Mouse (Mus musculus): ENCODE results near the gene Morc2b. TPM values are rescaled to one million over a fixed set of nuclear protein-coding genes. Genes with fewer than 3 reads are reported as not detected.

Gene Morc2b
- 3.5 TPM for polyA plus RNA-seq (2015; fragmentation: Illumina TruSeq; extraction: RNeasy Lipid Tissue Mini Kit (QIAGEN cat#74804); ENCODE audit: low read depth, low replicate concordance)

GRCm38 (mm10) chr17:33139261-33139820, at the start of gene Morc2b:
Morc2b (minus strand) TSS chr17:33139683.

GRCm38 (mm10) chr17:33168147-33168546, 28.7 kb upstream of the Morc2b start, which contains the start of gene Olfr55:
Olfr55 (plus strand) TSS chr17:33168447.

GRCm38 (mm10) chr17:33089220-33089949, 50.1 kb downstream of the Morc2b start, which contains the start of gene Zfp563:
Zfp563 (plus strand) TSS chr17:33089310.

GRCm38 (mm10) chr17:33067958-33068357, 71.5 kb downstream of the Morc2b start, which contains the start of gene 4921501E09Rik:
4921501E09Rik (minus strand) TSS chr17:33068058.

Other genes with a start within 250 kb of the Morc2b start
- 6.4 TPM for gene Zfp870, start 248.0 kb downstream of the Morc2b start, polyA plus RNA-seq (2015; fragmentation: Illumina TruSeq; extraction: RNeasy Lipid Tissue Mini Kit (QIAGEN cat#74804); ENCODE audit: low read depth, low replicate concordance)
- gene Cyp4f14, start 222.3 kb downstream of the Morc2b start, polyA plus RNA-seq (2015; fragmentation: Illumina TruSeq; extraction: RNeasy Lipid Tissue Mini Kit (QIAGEN cat#74804); ENCODE audit: low read depth, low replicate concordance): 9.5 TPM
- gene Cyp4f13, start 192.3 kb downstream of the Morc2b start, polyA plus RNA-seq (2015; fragmentation: Illumina TruSeq; extraction: RNeasy Lipid Tissue Mini Kit (QIAGEN cat#74804); ENCODE audit: low read depth, low replicate concordance): 16.6 TPM
- 5.9 TPM for gene Zfp472, start 173.9 kb downstream of the Morc2b start, polyA plus RNA-seq (2015; fragmentation: Illumina TruSeq; extraction: RNeasy Lipid Tissue Mini Kit (QIAGEN cat#74804); ENCODE audit: low read depth, low replicate concordance)
- 14.7 TPM for gene Zfp952, start 146.6 kb downstream of the Morc2b start, polyA plus RNA-seq (2015; fragmentation: Illumina TruSeq; extraction: RNeasy Lipid Tissue Mini Kit (QIAGEN cat#74804); ENCODE audit: low read depth, low replicate concordance)
- gene Zfp763, start 106.3 kb downstream of the Morc2b start, polyA plus RNA-seq (2015; fragmentation: Illumina TruSeq; extraction: RNeasy Lipid Tissue Mini Kit (QIAGEN cat#74804); ENCODE audit: low read depth, low replicate concordance): 16.7 TPM
- gene 4921501E09Rik, start 71.6 kb downstream of the Morc2b start, polyA plus RNA-seq (2015; fragmentation: Illumina TruSeq; extraction: RNeasy Lipid Tissue Mini Kit (QIAGEN cat#74804); ENCODE audit: low read depth, low replicate concordance): not detected
- gene Zfp563, start 50.4 kb downstream of the Morc2b start, polyA plus RNA-seq (2015; fragmentation: Illumina TruSeq; extraction: RNeasy Lipid Tissue Mini Kit (QIAGEN cat#74804); ENCODE audit: low read depth, low replicate concordance): 14.2 TPM
- gene Olfr55, start 28.8 kb upstream of the Morc2b start, polyA plus RNA-seq (2015; fragmentation: Illumina TruSeq; extraction: RNeasy Lipid Tissue Mini Kit (QIAGEN cat#74804); ENCODE audit: low read depth, low replicate concordance): not detected
- gene Olfr239, start 51.6 kb upstream of the Morc2b start, polyA plus RNA-seq (2015; fragmentation: Illumina TruSeq; extraction: RNeasy Lipid Tissue Mini Kit (QIAGEN cat#74804); ENCODE audit: low read depth, low replicate concordance): not detected
- gene Olfr1564, start 82.0 kb upstream of the Morc2b start, polyA plus RNA-seq (2015; fragmentation: Illumina TruSeq; extraction: RNeasy Lipid Tissue Mini Kit (QIAGEN cat#74804); ENCODE audit: low read depth, low replicate concordance): 0.30 TPM
- 7.9 TPM for gene Zfp955a, start 115.5 kb upstream of the Morc2b start, polyA plus RNA-seq (2015; fragmentation: Illumina TruSeq; extraction: RNeasy Lipid Tissue Mini Kit (QIAGEN cat#74804); ENCODE audit: low read depth, low replicate concordance)
- not detected for gene Olfr63, start 125.0 kb upstream of the Morc2b start, polyA plus RNA-seq (2015; fragmentation: Illumina TruSeq; extraction: RNeasy Lipid Tissue Mini Kit (QIAGEN cat#74804); ENCODE audit: low read depth, low replicate concordance)
- gene Zfp955b, start 149.9 kb upstream of the Morc2b start, polyA plus RNA-seq (2015; fragmentation: Illumina TruSeq; extraction: RNeasy Lipid Tissue Mini Kit (QIAGEN cat#74804); ENCODE audit: low read depth, low replicate concordance): 22.2 TPM
- 14.5 TPM for gene Zfp81, start 219.2 kb upstream of the Morc2b start, polyA plus RNA-seq (2015; fragmentation: Illumina TruSeq; extraction: RNeasy Lipid Tissue Mini Kit (QIAGEN cat#74804); ENCODE audit: low read depth, low replicate concordance)

All from brain, adult 10 weeks (tissue).